Mouse (Mus musculus) layer of hippocampus, postnatal 14 days (tissue): Measurements from ENCODE around the gene Ano7. TPM values are rescaled to one million over a fixed set of nuclear protein-coding genes. Genes with fewer than 3 reads are reported as not detected.
"Not testable (repeated sequence)": the region's sequence is repeated elsewhere in the genome, so short reads cannot be mapped to it uniquely, and the experiment has no call there.

ENCODE experiments used
- DNase-seq, 2 experiments: peaks; one replicate each; pipeline ENCODE4 v3.0.0; 2021 to 2022; ENCODE audit warnings: low spot score in 2 of 2, mixed read lengths in 1 of 2
- microRNA-seq, 2 experiments: library from miRNA; unstranded; fragments of <30 nt; microRNA quantifications; one replicate each; pipeline ENCODE4 v1.2.0; 2021
- total RNA-seq, 2 experiments: library from RNA; stranded (reverse); gene quantifications; 2 replicates each; pipeline ENCODE4 v1.2.3; 2021

Gene Ano7
- total RNA-seq, 2 experiments from 2014 or later, result 0.10 to 0.37 TPM

GRCm38 (mm10) chr1:93445111-93445821, 71.5 kb downstream of the Ano7 start:
- DNase-seq, result peak; percentile 44 to 52

- DNase-seq, result no peak
Measured at GRCm38 (mm10) chr1:93445822-93446162, 72.1 kb downstream of the Ano7 start.

- DNase-seq, result not testable (repeated sequence)
Measured at GRCm38 (mm10) chr1:93450118-93450517, 76.4 kb downstream of the Ano7 start.

DNA sequence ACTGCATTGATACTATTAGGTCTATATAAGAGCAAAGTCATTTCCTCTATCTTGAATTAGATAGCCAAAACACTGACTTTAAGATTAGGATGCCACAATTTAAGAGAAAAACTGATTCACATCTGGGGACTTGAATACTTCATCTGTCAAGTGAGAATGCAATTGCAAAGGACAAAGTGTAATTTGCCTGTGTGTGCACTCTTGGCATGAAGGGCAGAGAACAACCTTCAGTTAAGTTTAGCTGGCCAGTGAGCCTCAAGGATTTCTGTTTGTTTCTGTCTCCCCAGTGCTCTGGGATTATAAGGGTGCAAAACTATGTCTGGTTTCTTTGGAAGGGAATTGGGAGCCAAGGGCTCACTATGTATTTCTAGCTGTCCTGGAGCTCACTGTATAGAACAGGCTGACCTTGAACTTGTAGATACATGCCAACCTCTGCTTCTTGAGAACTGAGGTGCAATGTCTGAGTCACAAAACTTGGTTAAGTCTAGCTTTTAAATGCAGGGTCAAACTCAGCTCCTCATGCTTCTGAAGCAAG, 80.1 kb downstream of the Ano7 start:
- no peak for DNase-seq

Small RNA genes lying within 50 kb of the gene (microRNA-seq; reads per million reads assigned to microRNA genes)
- gene Mir6345 (0 reads per million in 2 experiments), gene Mir6902 (0 reads per million in 2 experiments)

Other genes starting within 250 kb of the Ano7 start
- gene Agxt, start 238.7 kb upstream of the Ano7 start, total RNA-seq, result not detected
- not detected for gene 2310007B03Rik, start 213.0 kb upstream of the Ano7 start, total RNA-seq
- gene Crocc2, start 205.2 kb upstream of the Ano7 start, total RNA-seq, result 1 to 10 TPM in 1 of 2 experiments, under 1 TPM in 1; 0.31 to 1.0 TPM
- 1 to 10 TPM; 5.7 to 8.5 TPM for gene Sned1, start 138.1 kb upstream of the Ano7 start, total RNA-seq
- 10 to 100 TPM; 20.6 to 23.4 TPM for gene Mterf4, start 68.0 kb upstream of the Ano7 start, total RNA-seq
- gene Ppp1r7, start 31.1 kb upstream of the Ano7 start, total RNA-seq, result 10 to 100 TPM; 57.5 to 64.3 TPM
- 1 to 10 TPM; 5.2 to 6.7 TPM for gene Pask, start 30.4 kb upstream of the Ano7 start, total RNA-seq
- 100 to 1,000 TPM; 146 to 155 TPM for gene Hdlbp, start 104.9 kb downstream of the Ano7 start, total RNA-seq
- gene Farp2, start 138.1 kb downstream of the Ano7 start, total RNA-seq, result 10 to 100 TPM; 14.3 to 14.6 TPM